Mouse (Mus musculus) heart, postnatal 0 days (tissue): ENCODE measurements at regions not wholly inside any gene's neighbourhood (a gene's known extent, or its start where the extent isn't known, plus 50 kb on each side); places are given as distances from the start of the nearest gene placed in this dataset.

ENCODE experiments used
- CTCF ChIP-seq: IDR thresholded peaks from 2 replicates; pipeline ENCODE4 v1.5.1; 2016; ENCODE audit warnings: antibody characterized with exemption, control low read depth, low read depth
- EP300 ChIP-seq: IDR thresholded peaks from 2 replicates; pipeline ENCODE4 v1.6.1; 2016; ENCODE audit warnings: antibody characterized with exemption, low read depth

DNA sequence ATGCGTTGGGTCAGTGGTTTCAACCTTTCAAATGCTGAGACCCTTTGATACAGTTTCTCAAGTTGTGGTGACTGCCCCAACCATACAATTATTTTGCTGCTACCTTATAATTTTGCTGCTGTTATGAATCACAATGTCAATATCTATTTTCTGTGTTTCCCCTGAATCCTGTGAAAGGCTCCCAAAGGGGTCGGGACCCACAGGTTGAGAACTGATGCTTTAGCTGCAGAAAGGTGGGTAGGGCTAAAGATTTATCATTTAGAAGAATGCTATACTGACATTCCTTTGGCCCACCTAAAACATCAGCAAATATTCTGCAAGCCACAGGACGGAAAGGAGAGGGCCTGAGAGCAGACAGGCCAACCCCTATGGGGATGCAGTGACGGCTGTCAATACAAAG lies 77.2 kb upstream of the Barx2 start:
- TF ChIP-seq CTCF (no peak), EP300 (no peak)
